Mouse (Mus musculus) hindbrain, embryonic 11.5 days (tissue): ENCODE measurements around the gene Ctsll3. TPM values are rescaled to one million over a fixed set of nuclear protein-coding genes. Genes with fewer than 3 reads are reported as not detected.

Experiments
- ATAC-seq: fragments of 200-750 bp; cut with Nextera tagmentation; 2 replicates; pipeline ENCODE4 v1.8.0; 2017; ENCODE audit warnings: mild to moderate bottlenecking, moderate TSS enrichment, moderate library complexity; ENCODE audit not compliant: low FRiP score
- DNase-seq: peaks from one replicate; pipeline ENCODE4 v3.0.0-alpha.2; 2015; ENCODE audit warnings: low spot score
- H3K27ac ChIP-seq: fragments of 300-500 bp; sonication (generic); 2 replicates; pipeline ENCODE4 v1.5.1; 2014; ENCODE audit warnings: mild to moderate bottlenecking, low read depth, low read length
- H3K27me3 ChIP-seq: fragments of 300-500 bp; sonication (generic); 2 replicates; pipeline ENCODE4 v1.6.1; 2014; ENCODE audit warnings: mild to moderate bottlenecking, low read length, moderate library complexity, mixed read lengths; ENCODE audit not compliant: control insufficient read depth, insufficient read depth
- H3K36me3 ChIP-seq: fragments of 300-500 bp; sonication (generic); 2 replicates; pipeline ENCODE4 v1.6.1; 2014; ENCODE audit warnings: mild to moderate bottlenecking, low read length, moderate library complexity, mixed read lengths; ENCODE audit not compliant: control insufficient read depth, insufficient read depth
- H3K4me1 ChIP-seq: fragments of 300-500 bp; sonication (generic); replicated peaks from 2 replicates; pipeline ENCODE4 v1.6.1; 2014; ENCODE audit warnings: low read length, mixed read lengths; ENCODE audit not compliant: control insufficient read depth, insufficient read depth
- H3K4me2 ChIP-seq: fragments of 300-500 bp; sonication (generic); replicated peaks from 2 replicates; pipeline ENCODE4 v1.6.1; 2014; ENCODE audit warnings: mild to moderate bottlenecking, low read depth, low read length
- H3K4me3 ChIP-seq: fragments of 300-500 bp; sonication (generic); 2 replicates; pipeline ENCODE4 v1.5.1; 2014; ENCODE audit warnings: low read depth, low read length
- H3K9ac ChIP-seq: fragments of 300-500 bp; sonication (generic); 2 replicates; pipeline ENCODE4 v1.6.1; 2014; ENCODE audit warnings: low read depth, low read length
- H3K9me3 ChIP-seq: fragments of 300-500 bp; sonication (generic); 2 replicates; pipeline ENCODE4 v1.6.1; 2016; ENCODE audit warnings: low read length; ENCODE audit not compliant: control insufficient read depth
- WGBS: fragments of 180-500 bp; shearing (Covaris S2); extraction: QIAGEN DNeasy Blood & Tissue Kit; methylation state at CpG from one replicate; pipeline ENCODE4 v1.1.7; 2014; 5-methylcytosine and 5-hydroxymethylcytosine counted together
- polyA plus RNA-seq: library from polyadenylated mRNA; unstranded; fragments of >200 nt; fragmentation: Nextera tagmentation; extraction: Ambion mirVana; gene quantifications from 2 replicates; pipeline ENCODE4 v1.2.1, GENCODE M21; 2014

Gene Ctsll3
- polyA plus RNA-seq = not detected in 2 replicates

DNA sequence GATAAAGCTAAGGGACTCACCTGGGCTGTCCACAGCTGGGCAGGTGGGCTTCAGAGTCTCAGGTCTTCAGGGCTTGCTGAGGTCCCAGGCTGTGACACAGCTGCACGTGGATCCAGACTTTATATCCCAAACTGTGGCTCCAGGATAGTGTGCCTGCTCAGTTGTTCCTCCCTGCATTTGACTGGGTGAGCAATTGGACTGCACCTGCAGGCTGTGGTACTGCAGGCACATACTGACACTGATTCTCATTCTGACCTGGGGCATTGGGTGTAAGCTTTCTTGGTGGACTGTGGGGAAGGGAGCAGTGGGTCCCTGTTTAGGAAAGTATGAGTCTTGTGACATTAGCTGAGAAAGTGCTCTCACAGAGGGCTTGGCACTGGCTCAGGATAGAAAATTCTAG is at the start of gene Ctsll3:
Gene Ctsll3, minus strand, starts transcription at position 101 of the 400 bp plus-strand sequence.
- Histone ChIP-seq H3K4me3 (no peak within 1 kb of the TSS), H3K4me2 (no peak within 1 kb of the TSS), H3K27me3 (no peaks in the 10 kb centered on the region), H3K27ac (no peak within 1 kb of the TSS), H3K4me1 (no peaks in the 10 kb centered on the region), H3K36me3 (no peaks in the 10 kb centered on the region), H3K9me3 (no peaks in the 10 kb centered on the region), H3K9ac (no peak within 1 kb of the TSS)
- DNase-seq (no peak), ATAC-seq (no peak)
- WGBS = 63% methylated on average over 1 of the region's 1 CpGs

DNA sequence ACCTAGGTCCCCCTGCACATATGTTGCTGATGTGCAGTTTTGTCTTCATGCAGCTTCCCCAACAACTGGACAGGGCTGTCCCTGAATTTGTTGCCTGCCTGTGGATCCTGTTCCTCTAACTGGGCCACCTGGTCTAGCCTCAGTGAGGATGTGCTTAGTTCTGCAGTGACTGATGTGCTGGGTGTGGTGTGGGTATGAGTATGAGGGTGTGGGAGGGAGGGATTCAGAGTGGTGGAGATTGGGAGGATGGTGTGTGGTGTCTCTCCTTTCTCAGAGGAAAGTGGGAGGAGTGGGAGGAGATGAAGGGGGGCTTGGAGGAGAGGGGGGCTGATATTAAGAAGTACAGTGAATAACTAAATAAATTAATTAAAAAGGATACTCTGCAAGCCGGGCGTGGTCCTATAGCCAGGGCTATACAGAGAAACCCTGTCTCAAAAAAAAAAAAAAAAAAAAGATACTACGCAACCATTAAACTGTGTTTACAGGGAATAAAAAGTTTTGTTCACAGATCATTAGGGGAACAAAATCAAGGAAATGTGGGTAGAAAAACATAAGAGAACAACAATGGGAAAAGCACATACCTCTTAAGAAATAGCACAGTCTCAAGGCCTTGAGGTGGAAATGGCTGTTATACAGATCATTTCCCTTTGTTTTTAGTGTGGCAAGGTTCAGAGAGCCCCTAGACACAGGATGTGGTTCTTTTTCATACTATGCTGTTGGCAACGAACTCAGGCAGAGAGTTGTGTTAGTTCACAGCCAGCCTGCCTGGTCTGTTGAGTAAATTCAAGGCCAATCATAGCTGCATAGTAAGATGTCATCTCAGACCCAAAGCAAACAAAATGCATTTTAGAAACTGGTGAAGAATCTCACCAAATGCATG is 45.8 kb upstream of the Ctsll3 start:
- no peak overlapping the region for H3K9ac ChIP-seq
- no peaks in the 10 kb centered on the region for H3K27me3 ChIP-seq
- H3K27ac ChIP-seq = no peak overlapping the region
- WGBS = 86% methylated on average over 4 of the region's 4 CpGs
- no peaks in the 10 kb centered on the region for H3K36me3 ChIP-seq
- no peak for ATAC-seq
- DNase-seq = no peak
- H3K4me2 ChIP-seq = no peak overlapping the region
- no peak overlapping the region for H3K4me3 ChIP-seq
- no peaks in the 10 kb centered on the region for H3K9me3 ChIP-seq
- H3K4me1 ChIP-seq = no peaks in the 10 kb centered on the region

DNA sequence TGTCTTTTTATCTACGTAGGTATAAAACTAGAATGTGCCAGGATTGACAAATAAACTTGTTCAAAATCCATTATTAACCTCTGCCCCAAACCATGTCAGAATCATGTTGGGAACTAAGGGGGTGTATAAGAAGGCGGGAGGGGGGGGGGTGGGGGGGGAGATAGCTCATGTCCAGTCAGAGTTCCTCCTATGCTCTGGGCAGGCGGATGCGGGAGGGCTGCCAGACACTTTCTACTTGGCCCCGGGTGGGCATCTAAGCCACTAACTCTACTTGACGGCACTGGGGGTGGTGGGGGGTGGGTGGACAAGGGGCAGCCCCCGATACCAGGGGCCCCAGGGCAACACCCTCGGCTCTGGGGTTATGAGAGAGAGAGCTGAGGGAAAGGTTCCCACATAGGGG is 40.5 kb upstream of the Ctsll3 start:
- Histone ChIP-seq H3K4me2 (no peak overlapping the region), H3K9ac (no peak overlapping the region), H3K27me3 (no peaks in the 10 kb centered on the region), H3K4me3 (no peak overlapping the region), H3K4me1 (no peaks in the 10 kb centered on the region), H3K9me3 (no peaks in the 10 kb centered on the region), H3K27ac (no peak overlapping the region), H3K36me3 (no peaks in the 10 kb centered on the region)
- whole genome bisulfite sequencing = 93% methylated on average over 8 of the region's 8 CpGs
- DNase-seq = no peak
- ATAC-seq = no peak

DNA sequence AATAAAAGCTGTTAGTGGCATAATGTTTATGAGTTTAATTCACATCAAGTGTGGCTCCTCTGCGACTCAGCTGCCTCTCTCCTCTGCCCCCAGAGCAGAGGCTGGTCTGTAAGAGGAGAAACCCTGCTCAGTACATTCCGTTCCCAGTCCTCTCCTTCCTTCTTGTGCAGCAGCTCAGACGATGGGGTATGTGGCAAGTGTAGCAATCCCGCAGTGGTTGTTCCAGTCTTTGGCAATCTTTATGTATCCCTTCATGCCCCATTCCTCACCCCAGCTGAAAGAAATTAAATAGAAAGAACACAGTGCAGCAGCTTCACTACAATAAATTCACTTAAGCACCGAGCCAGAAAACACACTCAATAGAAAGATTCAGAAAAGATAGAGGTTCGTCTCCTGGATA is 40.1 kb upstream of the Ctsll3 start:
- Histone ChIP-seq H3K27ac (no peak overlapping the region), H3K36me3 (no peaks in the 10 kb centered on the region), H3K9ac (no peak overlapping the region), H3K4me2 (no peak overlapping the region), H3K27me3 (no peaks in the 10 kb centered on the region), H3K9me3 (no peaks in the 10 kb centered on the region), H3K4me3 (no peak overlapping the region), H3K4me1 (no peaks in the 10 kb centered on the region)
- ATAC-seq (no peak), DNase-seq (no peak)
- 83% methylated on average over 6 of the region's 6 CpGs for WGBS

DNA sequence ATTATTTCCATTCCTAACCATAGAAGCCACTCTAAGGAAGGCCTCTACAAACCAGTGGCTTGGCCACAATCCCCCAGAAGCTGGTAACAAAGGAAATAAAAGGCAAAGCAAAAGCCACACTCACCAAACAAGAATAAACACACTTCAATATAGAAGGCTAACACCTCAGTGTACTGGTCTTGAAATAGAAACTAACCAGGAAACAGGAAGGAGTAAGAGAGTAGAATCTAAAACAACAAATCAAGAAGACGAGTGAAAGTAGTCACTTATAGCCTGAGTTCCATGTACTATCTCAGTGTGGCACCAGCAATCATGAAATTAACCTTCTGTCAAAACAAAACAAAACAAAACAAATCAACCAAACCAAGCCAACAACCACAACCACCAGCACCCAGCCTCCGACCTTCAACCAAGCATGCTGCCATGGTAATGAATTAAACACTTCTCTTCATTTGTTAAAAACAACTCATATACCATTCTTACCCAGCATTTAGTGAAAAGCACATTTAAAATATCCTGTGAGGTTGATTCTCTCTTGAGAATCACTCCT is 36.8 kb upstream of the Ctsll3 start:
- Histone ChIP-seq H3K9me3 (no peaks in the 10 kb centered on the region), H3K4me2 (no peak overlapping the region), H3K36me3 (no peaks in the 10 kb centered on the region), H3K27me3 (no peaks in the 10 kb centered on the region), H3K4me3 (no peak overlapping the region), H3K9ac (no peak overlapping the region), H3K27ac (no peak overlapping the region), H3K4me1 (no peaks in the 10 kb centered on the region)
- ATAC-seq (no peak), DNase-seq (no peak)
- 85% methylated on average over 2 of the region's 2 CpGs for WGBS

DNA sequence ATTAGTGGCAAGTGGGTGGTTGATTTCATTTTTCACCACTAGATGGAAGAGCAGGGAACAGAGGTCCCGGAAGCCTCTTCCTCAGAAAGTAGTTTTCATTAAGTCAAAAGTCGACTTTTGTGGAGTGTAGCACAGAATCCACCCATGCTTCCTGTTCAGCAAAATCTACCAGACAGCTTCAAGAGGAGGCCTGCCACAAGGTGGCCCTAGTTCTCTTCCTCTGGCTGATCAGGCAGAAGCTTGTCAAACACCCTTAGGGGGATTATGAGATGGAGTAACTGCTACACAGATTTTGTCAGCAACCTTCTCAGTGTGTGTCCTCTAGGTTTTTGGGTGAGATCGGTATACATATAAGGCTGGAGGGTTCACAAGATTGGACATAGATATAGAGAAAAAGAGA is 23.4 kb upstream of the Ctsll3 start:
- H3K27ac ChIP-seq = no peak overlapping the region
- no peak overlapping the region for H3K4me2 ChIP-seq
- no peak overlapping the region for H3K4me3 ChIP-seq
- H3K9me3 ChIP-seq = no peaks in the 10 kb centered on the region
- no peaks in the 10 kb centered on the region for H3K4me1 ChIP-seq
- WGBS = 60% methylated on average over 3 of the region's 3 CpGs
- H3K36me3 ChIP-seq = no peaks in the 10 kb centered on the region
- H3K9ac ChIP-seq = no peak overlapping the region
- no peak for DNase-seq
- ATAC-seq = no peak
- no peaks in the 10 kb centered on the region for H3K27me3 ChIP-seq

DNA sequence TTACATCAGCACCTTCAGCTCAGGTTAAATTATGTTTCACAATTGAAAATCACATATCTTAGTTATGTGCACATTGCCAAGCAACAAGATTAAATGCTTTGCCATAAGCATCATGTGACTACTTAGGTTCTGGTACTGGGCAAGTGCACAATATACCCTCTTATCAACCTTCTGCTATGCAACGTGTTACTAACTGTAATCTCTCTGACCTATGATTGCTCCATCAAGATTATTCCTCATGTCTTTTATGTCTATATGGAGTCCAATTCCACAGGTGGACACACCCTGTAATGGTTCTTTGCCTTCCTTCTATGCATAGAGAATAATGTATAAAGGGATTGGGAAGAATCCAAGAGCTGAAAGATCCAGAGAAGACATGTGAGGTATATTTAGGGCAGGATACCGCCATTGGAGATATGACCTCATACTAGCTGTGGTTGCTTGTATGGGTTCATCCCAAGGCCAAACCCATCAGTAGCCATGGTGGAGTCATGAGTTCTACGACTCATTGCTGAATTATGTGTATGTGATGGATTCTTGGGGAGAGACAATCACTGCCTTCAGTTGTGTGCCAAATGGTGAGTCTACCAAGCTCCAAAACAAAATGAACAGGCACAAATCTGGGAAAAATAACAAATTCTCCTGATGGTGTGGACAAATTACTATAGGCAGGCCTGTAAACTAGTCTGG is 18.0 kb upstream of the Ctsll3 start:
- Histone ChIP-seq H3K9me3 (no peaks in the 10 kb centered on the region), H3K4me3 (no peak overlapping the region), H3K27ac (no peak overlapping the region), H3K4me1 (no peaks in the 10 kb centered on the region), H3K27me3 (no peaks in the 10 kb centered on the region), H3K36me3 (no peaks in the 10 kb centered on the region), H3K4me2 (no peak overlapping the region), H3K9ac (no peak overlapping the region)
- ATAC-seq (no peak), DNase-seq (no peak)
- 75% methylated on average over 3 of the region's 3 CpGs for WGBS

DNA sequence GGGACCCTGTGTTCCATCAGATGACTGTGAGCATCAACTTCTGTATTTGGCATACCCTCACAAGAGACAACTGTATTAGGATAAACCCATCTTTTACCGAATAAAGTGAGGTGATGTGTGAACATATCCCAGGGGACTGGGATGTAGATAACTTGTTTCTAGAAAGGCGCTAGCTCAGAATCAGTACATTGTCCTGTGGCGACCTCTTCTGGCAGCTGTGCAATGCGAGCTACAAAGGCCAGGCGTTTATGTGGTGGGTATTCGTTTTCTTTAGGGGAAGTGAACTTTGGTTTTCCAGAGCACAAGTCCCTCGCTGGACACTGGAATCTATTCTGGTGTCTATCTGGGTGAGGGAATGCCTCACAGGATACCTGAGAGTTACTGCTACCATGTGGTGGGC is 16.8 kb upstream of the Ctsll3 start:
- Histone ChIP-seq H3K9ac (no peak overlapping the region), H3K27me3 (no peaks in the 10 kb centered on the region), H3K36me3 (no peaks in the 10 kb centered on the region), H3K4me1 (no peaks in the 10 kb centered on the region), H3K27ac (no peak overlapping the region), H3K4me3 (no peak overlapping the region), H3K4me2 (no peak overlapping the region), H3K9me3 (no peaks in the 10 kb centered on the region)
- no peak for ATAC-seq
- 15% methylated on average over 7 of the region's 7 CpGs for WGBS
- peak; percentile 60 for DNase-seq
